Mouse (Mus musculus): Measurements from ENCODE around the gene Gm45753.

DNA sequence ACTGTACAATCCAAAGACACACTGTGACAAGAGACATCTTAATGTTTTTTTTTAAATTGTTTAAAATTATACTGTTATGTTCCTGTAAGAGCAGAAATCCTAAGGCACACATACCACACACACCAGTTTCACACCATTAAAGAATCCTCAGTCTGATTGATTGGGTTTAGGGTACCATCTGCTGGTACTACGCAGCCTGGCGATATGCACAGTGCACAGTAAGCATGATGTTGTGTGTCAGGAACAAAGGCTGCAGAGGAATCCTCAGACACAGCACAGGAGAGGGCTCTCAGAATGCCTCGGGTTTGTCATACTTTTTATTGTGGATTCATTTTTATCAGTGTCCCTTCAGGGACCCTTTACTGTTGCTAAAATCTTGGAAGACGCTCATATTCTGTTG, 33.9 kb downstream of the Gm45753 start:
- TF ChIP-seq POLR2A (IDR thresholded peaks at IDR 0.05; ENCODE audit: borderline replicate concordance, extremely low read depth, low read depth, low read length) (no peak), CTCF (IDR thresholded peaks at IDR 0.05; ENCODE audit: insufficient read depth, low read length) (no peak)
